Mouse (Mus musculus) gonadal fat pad, adult 2 months (tissue): ENCODE measurements at regions not wholly inside any gene's neighbourhood (a gene's known extent, or its start where the extent isn't known, plus 50 kb on each side); places are given as distances from the start of the nearest gene placed in this dataset.

Experiments used
- DNase-seq: peaks from one replicate; pipeline ENCODE4 v3.0.0-alpha.2; 2012; ENCODE audit warnings: low read depth

GRCm38 (mm10) chr9:50395543-50395942, 50.8 kb upstream of the Rpl10-ps3 start:
- DNase-seq: no peak

- DNase-seq: no peak
Measured at GRCm38 (mm10) chr9:50396051-50396450, 51.3 kb upstream of the Rpl10-ps3 start.

- peak; percentile 27 for DNase-seq
Measured at GRCm38 (mm10) chr9:50408396-50408795, 63.6 kb upstream of the Rpl10-ps3 start.

- peak; percentile 42 for DNase-seq
Measured at GRCm38 (mm10) chr9:50408845-50409244, 64.1 kb upstream of the Rpl10-ps3 start.

- no peak for DNase-seq
Measured at GRCm38 (mm10) chr9:50412986-50413385, 68.2 kb upstream of the Rpl10-ps3 start.

GRCm38 (mm10) chr9:50413514-50414335, 69.0 kb upstream of the Rpl10-ps3 start:
- DNase-seq: no peak

- peak; percentile 51 for DNase-seq
Measured at GRCm38 (mm10) chr9:50414796-50415340, 70.1 kb upstream of the Rpl10-ps3 start.

GRCm38 (mm10) chr9:50416677-50417076, 71.9 kb upstream of the Rpl10-ps3 start:
- DNase-seq: peak; percentile 27

- DNase-seq: no peak
Measured at GRCm38 (mm10) chr9:50421061-50421460, 73.3 kb upstream of the Plet1 start.

GRCm38 (mm10) chr9:50421572-50422285, 72.6 kb upstream of the Plet1 start:
- no peak for DNase-seq

GRCm38 (mm10) chr9:50425866-50426495, 68.3 kb upstream of the Plet1 start:
- DNase-seq: no peak

GRCm38 (mm10) chr9:50430147-50430546, 64.2 kb upstream of the Plet1 start:
- no peak for DNase-seq

GRCm38 (mm10) chr9:50433525-50433924, 60.8 kb upstream of the Plet1 start:
- no peak for DNase-seq

GRCm38 (mm10) chr9:50433978-50434377, 60.3 kb upstream of the Plet1 start:
- no peak for DNase-seq

- DNase-seq: no peak
Measured at GRCm38 (mm10) chr9:50437830-50438722, 56.2 kb upstream of the Plet1 start.

- DNase-seq: no peak
Measured at GRCm38 (mm10) chr9:50438738-50439137, 55.6 kb upstream of the Plet1 start.

GRCm38 (mm10) chr9:50440222-50440621, 54.1 kb upstream of the Plet1 start:
- DNase-seq: no peak

GRCm38 (mm10) chr9:50440689-50441088, 53.6 kb upstream of the Plet1 start:
- DNase-seq: no peak

GRCm38 (mm10) chr9:50443708-50444463, 50.4 kb upstream of the Plet1 start:
- DNase-seq: no peak
